Mouse (Mus musculus) left cerebral cortex, adult 18-20 months (tissue): Measurements from ENCODE around the gene Olfr372. TPM values are rescaled to one million over a fixed set of nuclear protein-coding genes. Genes with fewer than 3 reads are reported as not detected.
"Not testable (repeated sequence)": the region's sequence is repeated elsewhere in the genome, so short reads cannot be mapped to it uniquely, and the experiment has no call there.

Source experiments
- DNase-seq, 2 experiments: peaks; one replicate each; pipeline ENCODE4 v3.0.0; 2021 to 2022; ENCODE audit warnings: low spot score in 2 of 2, mixed read lengths in 1 of 2
- total RNA-seq, 2 experiments: library from RNA; stranded (reverse); gene quantifications; 2 replicates each; pipeline ENCODE4 v1.2.3; 2021

Gene Olfr372
- total RNA-seq, 2 experiments from 2014 or later, result not detected

DNA sequence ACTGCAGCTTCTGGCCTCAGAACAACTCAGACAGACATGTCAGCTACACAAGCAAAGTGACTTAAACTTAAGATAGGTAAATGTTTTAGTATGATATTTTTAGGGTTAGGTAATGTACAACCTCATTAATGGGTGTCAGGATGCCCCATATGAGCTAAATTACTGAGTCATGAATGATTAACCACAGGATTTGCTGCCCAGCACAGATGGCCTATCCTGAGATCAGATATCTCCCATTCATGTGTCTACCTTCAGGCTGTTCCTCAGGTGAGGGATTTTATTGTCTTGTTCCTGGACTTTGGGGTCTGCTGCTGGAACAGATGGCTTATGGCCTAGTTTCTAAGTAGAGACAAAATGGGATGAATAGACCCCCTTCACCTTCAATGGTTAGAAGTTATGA lies 55.7 kb downstream of the Olfr372 start:
- DNase-seq, result not testable (repeated sequence)

DNA sequence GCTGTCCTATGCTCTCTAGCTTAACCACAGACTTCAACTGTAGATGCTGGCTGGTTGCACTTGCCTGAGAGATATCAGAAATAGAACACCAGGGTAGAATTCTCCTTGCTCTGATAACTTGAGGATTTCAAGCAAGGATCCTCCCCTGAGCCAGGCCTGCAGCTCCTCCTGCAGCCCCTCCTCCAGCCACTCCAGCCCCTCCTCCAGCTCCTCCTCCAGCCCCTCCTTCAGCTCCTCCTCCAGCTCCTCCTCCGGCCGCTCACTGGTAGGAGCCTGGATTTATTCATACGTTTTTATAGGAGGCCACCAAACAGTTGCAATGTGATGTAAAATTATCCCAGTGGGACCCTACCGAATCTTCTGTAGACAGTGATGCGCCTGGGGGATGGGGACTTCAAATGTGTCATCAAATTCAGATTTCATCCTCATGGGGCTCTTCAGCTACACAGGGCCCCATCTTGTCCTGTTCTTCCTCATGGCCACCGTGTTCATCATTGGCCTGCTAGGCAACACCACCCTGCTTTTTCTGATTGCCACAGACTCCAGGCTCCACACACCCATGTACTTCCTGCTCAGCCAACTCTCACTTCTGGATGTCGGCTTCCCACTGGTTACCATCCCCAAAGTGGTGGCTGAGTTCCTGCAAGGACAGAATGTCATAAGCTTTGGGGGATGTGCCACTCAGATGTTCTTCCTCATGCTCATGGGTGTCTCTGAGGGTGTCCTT lies 58.5 kb downstream of the Olfr372 start:
- DNase-seq, result peak in 1 of 2 experiments; percentile 1

DNA sequence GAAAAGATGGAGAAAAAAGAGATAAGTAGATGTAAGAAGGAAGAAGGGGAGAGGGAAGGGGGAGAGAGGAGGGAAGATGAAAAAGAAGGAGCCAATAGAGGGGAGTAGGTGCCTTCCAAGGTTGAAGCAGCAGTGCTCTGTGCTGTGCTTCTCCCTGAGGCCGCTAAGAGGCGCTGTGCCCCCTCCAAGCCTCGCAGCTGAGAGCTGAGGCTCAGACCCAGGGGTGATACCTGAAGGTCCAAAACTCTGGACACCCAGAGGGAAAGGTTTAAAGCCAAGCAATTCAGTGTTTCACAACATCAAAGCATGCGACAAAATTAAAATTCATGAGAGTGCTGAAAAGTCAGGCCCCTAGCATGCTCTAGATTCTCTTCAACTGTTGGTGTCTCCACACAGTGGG lies 64.1 kb downstream of the Olfr372 start:
- no peak for DNase-seq

DNA sequence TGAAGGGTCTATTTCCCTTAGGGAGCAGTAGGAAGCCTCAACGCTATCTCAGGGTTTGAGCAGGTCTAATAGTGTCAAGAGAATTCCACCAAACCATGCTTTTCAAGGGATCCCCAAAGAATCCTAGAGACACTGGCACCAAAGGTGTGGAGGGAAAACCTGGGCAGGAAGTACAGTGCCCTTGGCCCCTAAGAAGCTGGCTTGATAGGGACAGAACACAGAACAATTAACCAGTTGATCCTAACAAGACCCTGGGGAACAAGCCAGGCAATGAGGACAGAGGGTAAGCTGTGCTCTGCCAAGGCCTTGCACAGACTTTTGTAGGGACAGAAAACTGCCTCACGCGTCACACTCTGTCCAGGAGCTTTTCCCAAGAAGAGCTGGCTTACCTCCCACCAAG lies 65.7 kb downstream of the Olfr372 start, which contains the start of gene Olfr374:
Gene Olfr374, plus strand, starts transcription at position 301 of the 400 bp plus-strand sequence.
- DNase-seq, result no peak

Other genes with a start within 250 kb of the Olfr372 start
- 10 to 100 TPM in 1 of 2 experiments, 1 to 10 TPM in 1; 9.8 to 10.9 TPM for gene Zfp709, start 159.2 kb upstream of the Olfr372 start, total RNA-seq
- 10 to 100 TPM; 12.9 to 13.7 TPM for gene Zfp882, start 132.6 kb upstream of the Olfr372 start, total RNA-seq
- gene Zfp617, start 132.6 kb upstream of the Olfr372 start, total RNA-seq, result 10 to 100 TPM; 26.9 to 29.0 TPM
- 10 to 100 TPM; 15.3 to 15.4 TPM for gene Zfp961, start 90.2 kb upstream of the Olfr372 start, total RNA-seq
- gene Cyp4f18, start 31.6 kb upstream of the Olfr372 start, total RNA-seq, result not detected
- gene Olfr373, start 42.0 kb downstream of the Olfr372 start, total RNA-seq, result not detected
- not detected for gene Olfr374, start 65.8 kb downstream of the Olfr372 start, total RNA-seq
- 10 to 100 TPM; 22.7 to 31.6 TPM for gene Tpm4, start 93.8 kb downstream of the Olfr372 start, total RNA-seq
- gene Rab8a, start 120.0 kb downstream of the Olfr372 start, total RNA-seq, result 10 to 100 TPM; 27.8 to 39.9 TPM
- not detected for gene Hsh2d, start 148.4 kb downstream of the Olfr372 start, total RNA-seq
- not detected for gene Cib3, start 171.6 kb downstream of the Olfr372 start, total RNA-seq
- gene Gm11034, start 172.4 kb downstream of the Olfr372 start, total RNA-seq, result not detected
- 10 to 100 TPM; 57.9 to 58.0 TPM for gene Fam32a, start 178.5 kb downstream of the Olfr372 start, total RNA-seq
- gene Ap1m1, start 198.8 kb downstream of the Olfr372 start, total RNA-seq, result 10 to 100 TPM; 80.1 to 80.6 TPM